Mouse (Mus musculus) neutrophil, adult 5-6 weeks (primary cell): Measurements from ENCODE around the gene Hmcn2. TPM values are rescaled to one million over a fixed set of nuclear protein-coding genes. Genes with fewer than 3 reads are reported as not detected.

Experiments
- ATAC-seq: fragments of 151-379, 151-347 bp; 2 replicates; pipeline ENCODE4 v1.8.0; 2017; ENCODE audit warnings: mild to moderate bottlenecking, moderate TSS enrichment; ENCODE audit not compliant: insufficient number of reproducible peaks, poor library complexity, low FRiP score, severe bottlenecking; ENCODE audit errors: extremely low read depth
- total RNA-seq: library from RNA; stranded (forward); fragments of 200-1000 nt; gene quantifications from 2 replicates; pipeline ENCODE4 v1.2.3, GENCODE M21; 2017

Hmcn2 gene
- not detected in 2 replicates for total RNA-seq

- ATAC-seq: no peak
Observed at GRCm38 (mm10) chr2:31314007-31314465, at the start of gene Hmcn2. TSS of gene Hmcn2 (plus strand) at chr2:31314415.

GRCm38 (mm10) chr2:31267447-31267846 is 46.8 kb upstream of the Hmcn2 start:
- ATAC-seq: no peak

- ATAC-seq: no peak
Observed at GRCm38 (mm10) chr2:31268631-31269030, 45.6 kb upstream of the Hmcn2 start.

GRCm38 (mm10) chr2:31269188-31269587 is 45.0 kb upstream of the Hmcn2 start:
- ATAC-seq: no peak

GRCm38 (mm10) chr2:31269847-31270246 is 44.4 kb upstream of the Hmcn2 start:
- no peak for ATAC-seq

- ATAC-seq: no peak
Observed at GRCm38 (mm10) chr2:31270470-31270869, 43.7 kb upstream of the Hmcn2 start.

GRCm38 (mm10) chr2:31271071-31271470 is 43.1 kb upstream of the Hmcn2 start:
- ATAC-seq: no peak

GRCm38 (mm10) chr2:31274993-31275392 is 39.2 kb upstream of the Hmcn2 start:
- ATAC-seq: no peak

GRCm38 (mm10) chr2:31277810-31278209 is 36.4 kb upstream of the Hmcn2 start:
- ATAC-seq: no peak

- ATAC-seq: no peak
Observed at GRCm38 (mm10) chr2:31278483-31278882, 35.7 kb upstream of the Hmcn2 start.

GRCm38 (mm10) chr2:31281138-31281537 is 33.1 kb upstream of the Hmcn2 start:
- no peak for ATAC-seq

- ATAC-seq: no peak
Observed at GRCm38 (mm10) chr2:31282266-31282665, 31.9 kb upstream of the Hmcn2 start.

- ATAC-seq: no peak
Observed at GRCm38 (mm10) chr2:31282880-31283279, 31.3 kb upstream of the Hmcn2 start.

GRCm38 (mm10) chr2:31284531-31284930 is 29.7 kb upstream of the Hmcn2 start:
- no peak for ATAC-seq

- no peak for ATAC-seq
Observed at GRCm38 (mm10) chr2:31291421-31291820, 22.8 kb upstream of the Hmcn2 start.

GRCm38 (mm10) chr2:31294985-31295384 is 19.2 kb upstream of the Hmcn2 start:
- no peak for ATAC-seq

- no peak for ATAC-seq
Observed at GRCm38 (mm10) chr2:31296395-31296794, 17.8 kb upstream of the Hmcn2 start.

- ATAC-seq: peak; percentile 56; the same call in 1 of the 2 replicates
Observed at GRCm38 (mm10) chr2:31297602-31298268, 16.5 kb upstream of the Hmcn2 start.

- ATAC-seq: no peak
Observed at GRCm38 (mm10) chr2:31298814-31299213, 15.4 kb upstream of the Hmcn2 start.

GRCm38 (mm10) chr2:31299266-31299665 is 14.9 kb upstream of the Hmcn2 start:
- no peak for ATAC-seq

GRCm38 (mm10) chr2:31299996-31300395 is 14.2 kb upstream of the Hmcn2 start:
- ATAC-seq: no peak
